Mouse (Mus musculus): ENCODE results near the gene Vps11. TPM values are rescaled to one million over a fixed set of nuclear protein-coding genes. Genes with fewer than 3 reads are reported as not detected.
"Not testable (repeated sequence)": the region's sequence is repeated elsewhere in the genome, so short reads cannot be mapped to it uniquely, and the experiment has no call there.

Vps11 gene
- polyA plus RNA-seq, 1 experiment from 2014 or later = 30.5 TPM

GRCm38 (mm10) chr9:44377335-44377734 is 15.9 kb upstream of the Vps11 start:
- not testable (repeated sequence) for DNase-seq (ENCODE audit: low spot score)

DNA sequence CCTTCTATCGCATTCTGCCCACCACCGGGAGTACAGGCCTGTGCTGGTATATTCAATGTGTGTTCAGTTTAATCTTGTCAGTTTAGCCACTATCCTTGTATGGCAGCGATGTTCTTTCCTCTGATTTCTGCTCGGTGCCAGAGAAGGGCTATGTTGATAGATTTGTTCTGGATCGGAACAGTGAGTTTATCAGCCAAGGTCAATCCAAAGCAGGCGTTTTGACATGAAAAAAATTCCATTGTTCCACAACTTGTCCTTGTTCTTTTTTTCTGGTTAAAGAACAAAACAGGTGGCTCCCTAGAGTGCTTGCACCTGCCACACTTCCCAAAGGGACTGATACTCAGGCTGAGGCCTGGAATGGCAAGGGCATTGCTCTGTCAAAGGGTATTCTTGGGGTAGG is 14.7 kb upstream of the Vps11 start:
- no peak for DNase-seq (ENCODE audit: low spot score)

GRCm38 (mm10) chr9:44373386-44373785 is 11.9 kb upstream of the Vps11 start:
- no peak for DNase-seq (ENCODE audit: low spot score)

- peak; percentile 16 for DNase-seq (ENCODE audit: low spot score)
Observed at GRCm38 (mm10) chr9:44364480-44364879, 3.0 kb upstream of the Vps11 start.

DNA sequence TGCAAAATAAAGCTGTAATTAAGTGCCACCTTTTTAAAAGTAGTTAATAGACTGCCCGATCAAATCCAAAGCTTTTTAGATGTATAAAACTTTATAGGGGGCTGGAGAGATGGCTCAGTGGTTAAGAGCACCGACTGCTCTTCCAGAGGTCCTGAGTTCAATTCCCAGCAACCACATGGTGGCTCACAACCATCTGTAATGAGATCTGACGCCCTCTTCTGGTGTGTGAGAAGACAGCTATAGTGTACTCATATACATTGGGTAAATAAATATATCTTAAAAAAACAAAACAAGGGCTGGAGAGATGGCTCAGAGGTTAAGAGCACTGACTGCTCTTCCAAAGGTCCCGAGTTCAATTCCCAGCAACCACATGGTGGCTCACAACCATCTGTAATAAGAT is 461 bp upstream of the Vps11 start:
- DNase-seq (ENCODE audit: low spot score) = not testable (repeated sequence)

DNA sequence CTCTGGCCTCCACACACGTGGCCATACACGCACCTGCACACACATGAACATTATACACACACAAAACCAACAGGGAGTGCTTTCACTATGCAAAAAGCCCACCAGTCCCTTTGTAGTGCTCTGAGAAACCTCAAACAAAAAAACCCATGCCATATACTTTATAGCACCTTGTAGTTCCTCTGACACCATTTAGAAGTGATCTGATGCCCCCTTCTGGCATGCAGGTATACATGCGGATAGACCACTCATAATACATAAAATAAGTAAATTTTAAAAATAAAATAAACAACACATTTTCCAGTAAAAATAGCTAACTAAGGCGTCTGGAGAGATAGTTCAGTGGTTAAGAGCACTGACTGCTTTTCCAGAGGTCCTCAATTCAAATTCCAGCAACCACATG is 4.3 kb downstream of the Vps11 start:
- peak; percentile 78 for DNase-seq (ENCODE audit: low spot score)

- DNase-seq (ENCODE audit: low spot score) = no peak
Observed at GRCm38 (mm10) chr9:44353142-44353541, 8.3 kb downstream of the Vps11 start.

GRCm38 (mm10) chr9:44352337-44352736 is 9.1 kb downstream of the Vps11 start:
- DNase-seq (ENCODE audit: low spot score) = no peak

DNA sequence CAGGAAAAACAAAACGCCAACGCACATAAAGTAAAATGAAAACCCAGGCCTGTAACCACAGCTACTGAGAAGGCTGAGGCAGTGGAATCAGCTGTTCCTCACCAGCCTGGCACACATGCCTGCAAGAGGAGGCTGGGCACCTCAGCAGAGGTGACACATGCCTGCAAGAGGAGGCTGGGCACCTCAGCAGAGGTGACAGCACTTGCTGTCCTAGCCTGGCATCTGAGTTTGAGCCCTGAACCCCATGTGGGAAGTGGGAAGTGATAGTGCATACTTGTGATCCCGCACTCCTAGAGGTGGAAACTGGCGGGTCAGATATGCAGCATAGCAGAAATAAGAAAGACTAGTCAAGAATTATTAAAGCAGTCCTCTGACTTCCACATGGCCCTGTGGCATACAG is 10.1 kb downstream of the Vps11 start:
- no peak for DNase-seq (ENCODE audit: low spot score)

DNA sequence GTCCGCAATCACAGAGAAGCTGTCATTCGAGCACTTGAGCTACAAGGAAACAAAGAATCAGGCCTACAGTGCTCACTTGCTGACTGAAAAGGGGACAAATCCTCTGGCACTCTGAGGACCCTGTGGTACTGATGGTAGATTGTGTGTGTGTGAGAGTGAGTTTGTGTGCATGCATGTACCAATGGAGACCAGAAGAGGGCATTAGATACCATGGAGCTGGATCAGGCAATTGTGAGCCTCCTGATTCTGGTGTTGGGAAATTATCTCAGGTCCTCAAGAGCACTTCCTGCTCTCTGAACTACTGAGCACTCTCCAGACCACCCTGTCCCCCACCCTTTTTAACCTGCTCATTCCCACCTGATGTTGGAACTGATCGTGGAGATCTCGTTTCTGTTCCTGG is 12.9 kb downstream of the Vps11 start:
- DNase-seq (ENCODE audit: low spot score) = no peak

DNA sequence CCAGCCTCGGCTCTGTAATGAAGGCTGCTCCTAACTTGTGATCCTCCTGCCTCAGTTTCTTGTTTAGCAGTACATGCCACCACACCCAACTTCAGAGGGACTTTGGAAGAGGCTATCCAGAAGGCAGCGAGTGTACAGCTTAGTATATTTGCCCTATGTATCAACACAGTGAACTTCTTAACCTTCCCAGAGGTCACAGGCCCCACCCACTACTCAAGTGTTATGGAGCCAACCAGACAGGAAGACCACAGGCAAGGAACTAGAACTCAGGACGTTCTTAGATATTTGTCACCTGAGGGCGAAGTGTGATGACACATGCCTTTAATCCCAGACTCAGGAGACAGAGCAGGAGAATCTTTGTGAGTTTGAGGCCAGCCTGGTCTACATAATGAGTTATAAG is 13.8 kb downstream of the Vps11 start:
- no peak for DNase-seq (ENCODE audit: low spot score)

GRCm38 (mm10) chr9:44347166-44347565 is 14.3 kb downstream of the Vps11 start:
- DNase-seq (ENCODE audit: low spot score) = no peak

DNA sequence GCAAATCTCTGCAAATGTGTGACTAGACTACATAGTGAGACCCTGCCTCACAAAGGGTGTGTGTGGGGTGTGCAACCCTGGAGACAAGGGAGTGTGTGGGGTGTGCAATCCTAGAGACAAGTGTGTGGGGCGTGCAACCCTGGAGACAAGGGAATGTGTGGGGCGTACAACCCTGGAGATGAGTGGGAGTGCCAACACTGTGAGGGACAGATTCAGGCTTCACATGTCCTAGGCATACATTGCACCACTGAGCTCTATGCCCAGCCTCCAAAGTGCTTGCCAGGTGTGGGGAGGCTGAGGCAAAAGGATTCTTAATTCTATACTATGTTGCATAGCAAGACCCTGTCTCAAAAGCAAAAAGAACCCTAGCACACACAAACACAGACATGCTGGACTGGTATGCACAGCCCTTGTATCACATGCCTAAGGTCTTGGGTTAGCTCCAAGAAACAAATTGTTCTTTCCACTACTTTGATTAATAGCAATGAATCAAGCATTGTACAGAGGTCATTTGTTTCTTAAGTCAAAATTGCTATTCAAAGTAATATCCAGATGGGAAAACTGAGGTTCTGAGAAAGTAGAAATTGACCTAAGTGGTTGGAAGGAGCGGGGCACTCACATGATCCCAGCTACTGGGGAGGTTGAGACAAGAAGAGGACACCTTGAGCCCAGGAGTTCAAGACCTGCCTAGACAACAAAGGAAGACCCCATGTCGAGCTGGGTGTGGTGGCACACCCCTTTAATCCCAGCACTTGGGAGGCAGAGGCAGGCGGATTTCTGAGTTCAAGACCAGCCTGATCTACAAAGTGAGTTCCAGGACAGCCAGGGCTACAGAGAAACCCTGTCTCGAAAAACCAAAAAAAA is 15.7 kb downstream of the Vps11 start:
- no peak for DNase-seq (ENCODE audit: low spot score)

DNA sequence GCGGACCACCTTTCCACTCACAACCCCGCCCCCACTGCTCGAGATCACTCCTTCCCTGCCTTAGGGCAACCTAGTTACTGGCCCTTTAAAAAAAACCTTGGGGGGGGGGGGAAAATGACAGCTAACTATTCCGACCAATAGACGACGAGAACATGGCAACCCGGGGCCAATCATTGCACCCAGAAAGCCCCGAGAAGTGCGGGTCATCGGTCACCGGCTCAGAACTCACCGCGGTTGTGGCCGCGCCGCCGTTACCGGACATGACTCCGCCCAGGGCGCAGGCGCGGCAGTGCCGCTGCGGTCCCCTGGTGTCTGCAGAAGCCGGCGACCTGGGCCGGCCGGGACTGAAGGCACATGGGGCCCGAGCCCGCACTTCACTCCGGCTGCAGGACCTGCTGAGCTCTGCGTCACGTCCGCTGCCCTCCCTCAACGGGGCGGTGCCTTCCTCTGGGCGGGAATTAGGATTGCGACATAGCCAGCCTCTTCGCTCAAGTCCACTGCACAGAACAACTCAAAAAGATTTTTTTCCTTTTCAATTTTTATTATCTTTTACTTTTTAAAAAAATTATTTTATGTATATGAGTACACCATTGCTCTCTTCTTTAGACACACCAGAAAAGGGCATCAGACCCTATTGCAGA is 17.6 kb downstream of the Vps11 start, which contains the start of gene Hmbs:
Hmbs (minus strand) TSS at position 448 of the 641 bp plus-strand sequence.
- DNase-seq (ENCODE audit: low spot score) = peak; percentile 89

DNA sequence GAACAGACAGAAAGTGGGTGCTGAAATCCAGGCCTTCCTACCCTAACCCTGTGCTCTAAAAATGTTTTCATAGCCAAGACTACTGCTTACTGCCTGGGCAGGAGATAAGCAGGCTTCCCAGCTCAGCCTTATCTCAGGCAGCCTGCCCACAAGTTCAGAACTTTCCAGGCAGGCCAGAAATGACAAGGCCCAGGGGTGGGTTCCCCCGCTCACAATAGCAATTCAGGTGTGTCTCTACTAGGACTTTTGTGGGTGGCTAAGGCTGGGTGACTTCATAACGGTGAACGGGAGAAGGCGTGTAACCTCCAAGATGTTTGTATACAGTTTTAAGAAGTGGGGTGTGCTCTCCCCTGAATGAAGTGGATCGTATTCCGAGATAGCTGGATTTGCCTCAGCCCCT is 18.2 kb downstream of the Vps11 start:
- DNase-seq (ENCODE audit: low spot score) = no peak

- DNase-seq (ENCODE audit: low spot score) = no peak
Observed at GRCm38 (mm10) chr9:44342605-44343004, 18.9 kb downstream of the Vps11 start.

DNA sequence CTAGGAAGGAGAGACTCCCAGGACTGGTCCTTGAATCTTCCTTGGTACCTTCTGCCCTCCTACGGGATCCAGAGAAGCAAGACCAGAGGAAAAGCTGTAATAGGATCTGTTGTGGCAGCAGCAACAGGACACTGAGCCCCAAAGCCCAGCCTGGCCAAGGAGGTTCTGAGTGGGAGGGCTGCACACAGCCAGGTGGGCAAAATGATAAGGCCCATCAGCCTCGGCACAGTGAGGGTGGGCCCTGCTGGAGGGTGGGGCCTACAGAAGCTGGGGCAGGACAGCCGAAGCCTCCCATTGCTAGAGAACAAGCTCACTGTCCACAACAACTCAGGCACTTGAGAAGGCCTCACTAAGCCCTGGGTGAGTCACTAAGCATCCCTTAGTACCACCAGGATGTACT is 19.3 kb downstream of the Vps11 start:
- no peak for DNase-seq (ENCODE audit: low spot score)

- DNase-seq (ENCODE audit: low spot score) = no peak
Observed at GRCm38 (mm10) chr9:44341487-44341886, 20.0 kb downstream of the Vps11 start.

DNA sequence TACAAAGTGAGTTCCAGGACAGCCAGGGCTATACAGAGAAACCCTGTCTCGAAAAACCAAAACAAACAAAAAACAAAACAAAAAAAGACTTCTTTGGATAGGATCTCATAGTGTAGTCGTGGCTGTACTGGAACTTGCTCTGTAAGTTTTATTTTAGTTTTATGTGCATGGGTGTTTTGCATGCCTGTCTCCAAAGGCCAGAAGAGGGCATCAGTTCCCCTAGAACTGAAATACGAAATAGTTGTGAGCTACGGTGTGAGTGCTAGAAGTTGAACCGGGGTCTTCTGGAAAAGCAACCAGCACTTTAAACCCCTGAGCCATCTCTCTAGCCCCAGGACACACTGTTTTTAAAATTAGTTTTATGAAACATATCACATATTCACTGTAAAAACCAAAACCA is 22.9 kb downstream of the Vps11 start:
- no peak for DNase-seq (ENCODE audit: low spot score)

DNA sequence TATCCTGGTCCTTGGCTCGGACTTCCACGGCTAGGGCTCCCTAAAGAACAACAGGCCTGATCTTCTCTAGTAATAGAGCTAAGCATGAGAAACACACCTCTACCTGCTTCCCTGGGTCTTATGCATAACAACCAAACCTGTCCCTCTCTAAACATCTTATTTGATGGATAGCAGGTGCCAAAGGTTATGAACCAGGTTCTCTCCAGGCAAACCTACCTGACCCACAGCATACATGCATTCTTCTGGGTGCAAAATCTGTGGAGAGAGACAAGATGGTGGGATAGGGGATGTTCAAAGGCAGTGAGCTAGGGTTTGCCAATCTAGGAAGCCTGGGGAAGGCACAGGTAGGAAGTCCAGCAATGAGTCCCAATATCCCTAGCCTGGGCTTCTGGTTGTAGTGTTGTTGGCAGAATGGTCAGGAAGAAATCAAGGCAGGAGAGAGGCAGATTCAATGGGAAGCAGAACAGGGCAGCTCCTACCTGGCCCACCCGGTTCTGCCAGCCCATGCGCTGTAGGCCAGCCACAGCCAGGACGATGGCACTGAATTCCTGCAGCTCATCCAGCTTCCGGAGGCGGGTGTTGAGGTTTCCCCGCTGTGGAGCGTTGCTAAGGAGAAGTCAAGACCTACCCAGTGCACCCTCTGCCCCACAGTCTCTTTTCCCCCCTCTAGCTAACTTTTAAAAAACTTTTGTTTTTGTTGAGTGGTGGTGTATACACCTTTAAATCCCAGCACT is 23.9 kb downstream of the Vps11 start:
- DNase-seq (ENCODE audit: low spot score) = no peak

- no peak for DNase-seq (ENCODE audit: low spot score)
Observed at GRCm38 (mm10) chr9:44336964-44337363, 24.5 kb downstream of the Vps11 start.

GRCm38 (mm10) chr9:44336513-44336912 is 25.0 kb downstream of the Vps11 start:
- DNase-seq (ENCODE audit: low spot score) = not testable (repeated sequence)

All from thymus, postnatal 0 days (tissue).